Mouse (Mus musculus): ENCODE measurements around the gene Csf2rb2.
"Not testable (repeated sequence)": the region's sequence is repeated elsewhere in the genome, so short reads cannot be mapped to it uniquely, and the experiment has no call there.

Gene Csf2rb2

GRCm38 (mm10) chr15:78313659-78314058, 8.1 kb upstream of the Csf2rb2 start:
- DNase-seq = not testable (repeated sequence)

GRCm38 (mm10) chr15:78312421-78313233, 7.1 kb upstream of the Csf2rb2 start:
- not testable (repeated sequence) for DNase-seq

- no peak for DNase-seq
Observed at GRCm38 (mm10) chr15:78310971-78311370, 5.5 kb upstream of the Csf2rb2 start.

GRCm38 (mm10) chr15:78309865-78310264, 4.3 kb upstream of the Csf2rb2 start:
- no peak for DNase-seq

GRCm38 (mm10) chr15:78303665-78304233, 1.8 kb downstream of the Csf2rb2 start:
- no peak for DNase-seq

- no peak for DNase-seq
Observed at GRCm38 (mm10) chr15:78302718-78303117, 2.8 kb downstream of the Csf2rb2 start.

- DNase-seq = no peak
Observed at GRCm38 (mm10) chr15:78300773-78301172, 4.7 kb downstream of the Csf2rb2 start.

- DNase-seq = no peak
Observed at GRCm38 (mm10) chr15:78299641-78300040, 5.9 kb downstream of the Csf2rb2 start.

- DNase-seq = no peak
Observed at GRCm38 (mm10) chr15:78298558-78298957, 7.0 kb downstream of the Csf2rb2 start.

- DNase-seq = no peak
Observed at GRCm38 (mm10) chr15:78293716-78294115, 11.8 kb downstream of the Csf2rb2 start.

GRCm38 (mm10) chr15:78293228-78293627, 12.3 kb downstream of the Csf2rb2 start:
- DNase-seq = not testable (repeated sequence)

GRCm38 (mm10) chr15:78289775-78290174, 15.7 kb downstream of the Csf2rb2 start:
- DNase-seq = not testable (repeated sequence)

GRCm38 (mm10) chr15:78287941-78288340, 17.6 kb downstream of the Csf2rb2 start:
- no peak for DNase-seq

- DNase-seq = no peak
Observed at GRCm38 (mm10) chr15:78278308-78278707, 27.2 kb downstream of the Csf2rb2 start.

- DNase-seq = no peak
Observed at GRCm38 (mm10) chr15:78271208-78271607, 34.3 kb downstream of the Csf2rb2 start.

GRCm38 (mm10) chr15:78267865-78268264, 37.7 kb downstream of the Csf2rb2 start:
- DNase-seq = no peak

- no peak for DNase-seq
Observed at GRCm38 (mm10) chr15:78267441-78267840, 38.1 kb downstream of the Csf2rb2 start.

- DNase-seq = no peak
Observed at GRCm38 (mm10) chr15:78263286-78263685, 42.2 kb downstream of the Csf2rb2 start.

GRCm38 (mm10) chr15:78260668-78261333, 44.7 kb downstream of the Csf2rb2 start:
- DNase-seq = no peak

- peak; percentile 15 for DNase-seq
Observed at GRCm38 (mm10) chr15:78258246-78258865, 47.2 kb downstream of the Csf2rb2 start.

GRCm38 (mm10) chr15:78257326-78258050, 48.0 kb downstream of the Csf2rb2 start:
- DNase-seq = peak; percentile 50

- not testable (repeated sequence) for DNase-seq
Observed at GRCm38 (mm10) chr15:78256602-78257259, 48.8 kb downstream of the Csf2rb2 start.

All from kidney, adult 9 months (tissue).